Mouse (Mus musculus): ENCODE results near the gene Prr14. TPM values are rescaled to one million over a fixed set of nuclear protein-coding genes. Genes with fewer than 3 reads are reported as not detected.

The Prr14 gene
- polyA plus RNA-seq, 1 experiment, result 28.6 TPM

- H3K79me3 ChIP-seq (ENCODE audit: low read depth), result peaks cover 44% of the 10 kb centered on the region
- H3ac ChIP-seq (ENCODE audit: control insufficient read depth, insufficient read length, low read depth), result no peak overlapping the region
- H3K36me3 ChIP-seq (ENCODE audit: control insufficient read depth, insufficient read depth), result peaks cover 75% of the 10 kb centered on the region
- H3K4me3 ChIP-seq (ENCODE audit: insufficient read depth, poor library complexity, severe bottlenecking), result no peak overlapping the region
- H3K27me3 ChIP-seq (ENCODE audit: control insufficient read depth, insufficient read depth, insufficient read length), result no peaks in the 10 kb centered on the region
- peaks cover 64% of the 10 kb centered on the region for H3K79me2 ChIP-seq (ENCODE audit: control insufficient read depth, insufficient read depth)
- TF ChIP-seq FOSL1 (IDR thresholded peaks at IDR 0.05; ENCODE audit: insufficient read depth, low read length, poor library complexity, severe bottlenecking), result no peak
- no peak for TF ChIP-seq MAX (IDR thresholded peaks at IDR 0.05)
- TF ChIP-seq USF1 (IDR thresholded peaks at IDR 0.05; ENCODE audit: low read depth), result no peak
- no peak for TF ChIP-seq CEBPB (IDR thresholded peaks at IDR 0.05; ENCODE audit: low read depth)
- no peak for TF ChIP-seq MYOD1 (IDR thresholded peaks at IDR 0.05; ENCODE audit: control insufficient read depth, insufficient read length, low read depth)
- TF ChIP-seq CTCF (IDR thresholded peaks at IDR 0.05; ENCODE audit: control insufficient read depth, insufficient read depth, insufficient read length), result no peak
- TF ChIP-seq MYOG (IDR thresholded peaks at IDR 0.05; ENCODE audit: control insufficient read depth, extremely low read depth, insufficient read length), result no peak
These were observed 56.9 kb downstream of the Prr14 start for GRCm38 (mm10) chr7:127516344-127516743.

DNA sequence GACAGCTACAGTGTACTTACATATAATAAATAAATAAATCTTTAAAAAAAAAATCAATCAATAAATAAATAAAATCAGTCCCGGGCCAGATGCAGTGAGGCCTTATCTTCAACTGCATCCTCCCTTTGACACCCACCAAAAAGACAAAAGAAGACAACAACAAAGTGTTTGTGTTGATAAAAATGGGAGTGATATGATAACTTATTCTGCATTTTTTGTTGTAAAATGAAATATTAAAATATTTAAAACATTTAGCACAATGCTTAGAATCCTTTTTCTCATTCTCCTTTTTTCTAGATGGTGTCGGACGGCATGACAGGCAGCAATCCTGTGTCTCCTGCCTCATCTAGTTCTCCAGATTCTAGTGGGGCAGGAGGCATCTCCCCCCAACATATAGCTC is 59.9 kb downstream of the Prr14 start, which contains the start of gene Gm42715:
Gene Gm42715, plus strand, starts transcription at position 301 of the 400 bp plus-strand sequence.
- H3K36me3 ChIP-seq (ENCODE audit: control insufficient read depth, insufficient read depth), result peaks cover 93% of the 10 kb centered on the region
- H3K4me3 ChIP-seq (ENCODE audit: insufficient read depth, poor library complexity, severe bottlenecking), result no peak within 1 kb of the TSS
- H3K27me3 ChIP-seq (ENCODE audit: control insufficient read depth, insufficient read depth, insufficient read length), result no peaks in the 10 kb centered on the region
- no peak within 1 kb of the TSS for H3ac ChIP-seq (ENCODE audit: control insufficient read depth, insufficient read length, low read depth)
- H3K79me3 ChIP-seq (ENCODE audit: low read depth), result peaks cover 32% of the 10 kb centered on the region
- TF ChIP-seq USF1 (IDR thresholded peaks at IDR 0.05; ENCODE audit: low read depth) (no peak), MYOD1 (IDR thresholded peaks at IDR 0.05; ENCODE audit: control insufficient read depth, insufficient read length, low read depth) (no peak)
- peaks cover 67% of the 10 kb centered on the region for H3K79me2 ChIP-seq (ENCODE audit: control insufficient read depth, insufficient read depth)

Small RNAs within 50 kb of the gene (microRNA-seq; reads per million reads assigned to microRNA genes)
- gene Gm47278 (ENCODE audit: borderline microRNAs expressed) (not detected), gene Mir7060 (ENCODE audit: borderline microRNAs expressed) (0.12 reads per million)

Other genes starting within 250 kb of the Prr14 start
- 16.1 TPM for gene Zfp553, start 226.6 kb upstream of the Prr14 start, polyA plus RNA-seq (2012; fragmentation: generic; extraction: Trizol)
- 1.7 TPM for gene Sept1, start 226.5 kb upstream of the Prr14 start, polyA plus RNA-seq (2012; fragmentation: generic; extraction: Trizol)
- 38.0 TPM for gene Zfp771, start 215.3 kb upstream of the Prr14 start, polyA plus RNA-seq (2012; fragmentation: generic; extraction: Trizol)
- 226 TPM for gene Dctpp1, start 198.9 kb upstream of the Prr14 start, polyA plus RNA-seq (2012; fragmentation: generic; extraction: Trizol)
- 41.4 TPM for gene Sephs2, start 185.6 kb upstream of the Prr14 start, polyA plus RNA-seq (2012; fragmentation: generic; extraction: Trizol)
- gene Itgal, start 163.4 kb upstream of the Prr14 start, polyA plus RNA-seq (2012; fragmentation: generic; extraction: Trizol), result 0.07 TPM
- 17.5 TPM for gene Zfp768, start 114.0 kb upstream of the Prr14 start, polyA plus RNA-seq (2012; fragmentation: generic; extraction: Trizol)
- 5.1 TPM for gene Zfp747, start 83.6 kb upstream of the Prr14 start, polyA plus RNA-seq (2012; fragmentation: generic; extraction: Trizol)
- gene 9130019O22Rik, start 72.4 kb upstream of the Prr14 start, polyA plus RNA-seq (2012; fragmentation: generic; extraction: Trizol), result 0.32 TPM
- gene E430018J23Rik, start 66.0 kb upstream of the Prr14 start, polyA plus RNA-seq (2012; fragmentation: generic; extraction: Trizol), result 2.9 TPM
- gene Zfp764, start 52.8 kb upstream of the Prr14 start, polyA plus RNA-seq (2012; fragmentation: generic; extraction: Trizol), result 1.9 TPM
- gene Zfp688, start 37.5 kb upstream of the Prr14 start, polyA plus RNA-seq (2012; fragmentation: generic; extraction: Trizol), result 8.2 TPM
- gene Zfp689, start 10.5 kb upstream of the Prr14 start, polyA plus RNA-seq (2012; fragmentation: generic; extraction: Trizol), result 3.7 TPM
- 20.9 TPM for gene Fbrs, start 19.6 kb downstream of the Prr14 start, polyA plus RNA-seq (2012; fragmentation: generic; extraction: Trizol)
- gene Srcap, start 52.4 kb downstream of the Prr14 start, polyA plus RNA-seq (2012; fragmentation: generic; extraction: Trizol), result 24.1 TPM
- gene Gm42715, start 60.0 kb downstream of the Prr14 start, polyA plus RNA-seq (2012; fragmentation: generic; extraction: Trizol), result 14.9 TPM
- not detected for gene Tmem265, start 101.8 kb downstream of the Prr14 start, polyA plus RNA-seq (2012; fragmentation: generic; extraction: Trizol)
- 21.1 TPM for gene Phkg2, start 113.7 kb downstream of the Prr14 start, polyA plus RNA-seq (2012; fragmentation: generic; extraction: Trizol)
- gene Ccdc189, start 129.0 kb downstream of the Prr14 start, polyA plus RNA-seq (2012; fragmentation: generic; extraction: Trizol), result 4.2 TPM
- 29.7 TPM for gene Rnf40, start 129.2 kb downstream of the Prr14 start, polyA plus RNA-seq (2012; fragmentation: generic; extraction: Trizol)
- gene Zfp629, start 156.2 kb downstream of the Prr14 start, polyA plus RNA-seq (2012; fragmentation: generic; extraction: Trizol), result 5.2 TPM
- gene Bcl7c, start 249.3 kb downstream of the Prr14 start, polyA plus RNA-seq (2012; fragmentation: generic; extraction: Trizol), result 132 TPM

Data from C2C12 (cell line).